Mouse (Mus musculus) bone marrow macrophage, adult 2 months (primary cell): Measurements from ENCODE around the gene Ccdc146.

Source experiments
- CTCF ChIP-seq: IDR thresholded peaks from 2 replicates; pipeline ENCODE4 v1.5.1; 2012; ENCODE audit warnings: low read depth, mild to moderate bottlenecking, low read length, moderate library complexity
- POLR2A ChIP-seq: IDR thresholded peaks from 2 replicates; pipeline ENCODE4 v1.6.1; 2012; ENCODE audit warnings: mild to moderate bottlenecking, low read depth, low read length, borderline replicate concordance

- TF ChIP-seq CTCF (no peak), POLR2A (no peak)
Observed at GRCm38 (mm10) chr5:21382678-21383077, 41.8 kb downstream of the Ccdc146 start.
